Mouse (Mus musculus): ENCODE data around the gene Sh3bgrl3.

DNA sequence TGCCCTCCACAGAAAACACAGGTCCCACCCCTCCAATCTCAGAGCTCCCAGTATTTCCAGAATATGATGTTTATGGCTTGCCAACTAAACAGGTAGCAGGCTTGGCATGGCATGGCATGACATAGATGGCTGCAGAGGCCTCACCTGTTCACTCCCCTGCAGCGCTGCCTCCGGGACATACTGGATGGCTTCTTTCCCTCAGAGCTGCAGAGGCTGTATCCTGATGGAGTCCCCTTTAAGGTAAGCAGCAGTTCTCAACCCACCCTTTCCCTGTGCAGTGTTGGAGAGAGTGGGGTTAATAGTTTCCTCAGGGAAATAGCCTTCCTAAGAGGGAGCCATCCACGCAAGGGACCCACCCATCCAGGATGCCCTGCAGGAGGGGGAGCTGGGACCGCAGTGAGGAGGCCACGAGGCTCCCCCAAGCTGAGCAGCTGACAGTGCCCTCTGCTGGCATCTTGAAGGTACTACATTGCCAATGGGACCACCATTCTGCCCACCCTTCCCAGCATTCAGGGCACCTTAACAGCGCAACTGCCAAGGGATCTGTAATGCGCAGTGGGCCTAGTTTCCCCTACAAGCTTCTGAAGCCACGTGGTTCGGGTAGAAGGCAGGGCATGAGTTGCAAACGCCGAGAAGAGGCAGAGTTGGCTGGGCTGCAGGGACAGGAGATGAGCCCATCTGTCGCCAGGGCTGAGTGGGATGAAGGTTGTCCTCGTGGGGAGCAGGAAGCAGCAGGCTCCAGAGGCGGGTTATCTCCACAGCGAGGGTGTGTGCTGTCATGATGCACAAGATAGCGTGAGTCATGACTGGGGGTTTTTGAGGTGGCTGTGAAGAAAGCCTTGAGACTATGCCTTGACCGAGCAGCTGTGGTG, 4.7 kb downstream of the Sh3bgrl3 start:
- TF ChIP-seq USF2 (conservative IDR thresholded peaks at IDR 0.05; ENCODE audit: low read depth, low read length) = no peak
- TF ChIP-seq ZC3H11A (IDR thresholded peaks at IDR 0.05; ENCODE audit: low read depth, low read length) = no peak
- TF ChIP-seq EP300 (IDR thresholded peaks at IDR 0.05; ENCODE audit: low read length) = no peak
- no peak for TF ChIP-seq USF1 (IDR thresholded peaks at IDR 0.05; ENCODE audit: low read depth, low read length)
- no peak for TF ChIP-seq NELFE (IDR thresholded peaks at IDR 0.05; ENCODE audit: low read depth, low read length)
- TF ChIP-seq ZNF384 (IDR thresholded peaks at IDR 0.05; ENCODE audit: low read depth, low read length) = no peak
- TF ChIP-seq HCFC1 (IDR thresholded peaks at IDR 0.05; ENCODE audit: low read depth, low read length) = no peak

Measured in CH12.LX (cell line).